Mouse (Mus musculus) kidney, postnatal 14 days (tissue): Measurements from ENCODE around the gene Avpr2.

ENCODE experiments used
- DNase-seq: peaks from one replicate; pipeline ENCODE4 v3.0.0; 2022; ENCODE audit warnings: mixed read lengths

Gene Avpr2

GRCm38 (mm10) chrX:73918631-73919030 lies 26.7 kb downstream of the Avpr2 start:
- no peak for DNase-seq

- no peak for DNase-seq
These were observed 29.5 kb downstream of the Avpr2 start for GRCm38 (mm10) chrX:73921285-73921822.

- DNase-seq = peak; percentile 91
These were observed 30.1 kb downstream of the Avpr2 start, which contains the start of the genes Arhgap4 and Naa10 for GRCm38 (mm10) chrX:73921823-73922549. TSS of gene Arhgap4 (minus strand) at chrX:73921870. TSS of gene Naa10 (minus strand) at chrX:73921944.

- no peak for DNase-seq
These were observed 30.6 kb downstream of the Avpr2 start for GRCm38 (mm10) chrX:73922550-73922882.

GRCm38 (mm10) chrX:73930402-73931062 lies 38.6 kb downstream of the Avpr2 start, which contains the start of gene Renbp:
TSS of gene Renbp (minus strand) at chrX:73930850.
- peak; percentile 87 for DNase-seq

- DNase-seq = no peak
These were observed 40.0 kb downstream of the Avpr2 start for GRCm38 (mm10) chrX:73931871-73932270.

- no peak for DNase-seq
These were observed 50.0 kb downstream of the Avpr2 start for GRCm38 (mm10) chrX:73941860-73942259.

- no peak for DNase-seq
These were observed 50.4 kb downstream of the Avpr2 start for GRCm38 (mm10) chrX:73942294-73942693.
